Mouse (Mus musculus) limb, embryonic 15.5 days (tissue): ENCODE measurements at regions not wholly inside any gene's neighbourhood (a gene's known extent, or its start where the extent isn't known, plus 50 kb on each side); places are given as distances from the start of the nearest gene placed in this dataset.
"Not testable (repeated sequence)": the region's sequence is repeated elsewhere in the genome, so short reads cannot be mapped to it uniquely, and the experiment has no call there.

ENCODE experiments used
- ATAC-seq: fragments of 200-750 bp; cut with Nextera tagmentation; 2 replicates; pipeline ENCODE4 v1.8.0; 2017; ENCODE audit warnings: low read depth, moderate TSS enrichment; ENCODE audit not compliant: insufficient number of reproducible peaks, low FRiP score, low TSS enrichment
- H3K27ac ChIP-seq: fragments of 300-500 bp; sonication (generic); 2 replicates; pipeline ENCODE4 v1.5.1; 2015; ENCODE audit warnings: moderate library complexity, mild to moderate bottlenecking, inconsistent platforms
- H3K27me3 ChIP-seq: fragments of 300-500 bp; sonication (generic); 2 replicates; pipeline ENCODE4 v1.6.1; 2015; ENCODE audit warnings: inconsistent platforms
- H3K36me3 ChIP-seq: fragments of 300-500 bp; sonication (generic); 2 replicates; pipeline ENCODE4 v1.6.1; 2015; ENCODE audit warnings: inconsistent platforms
- H3K4me1 ChIP-seq: fragments of 300-500 bp; sonication (generic); 2 replicates; pipeline ENCODE4 v1.6.1; 2015; ENCODE audit warnings: inconsistent platforms
- H3K4me2 ChIP-seq: fragments of 300-500 bp; sonication (generic); 2 replicates; pipeline ENCODE4 v1.6.1; 2015; ENCODE audit warnings: mild to moderate bottlenecking, inconsistent platforms
- H3K4me3 ChIP-seq: fragments of 300-500 bp; sonication (generic); 2 replicates; pipeline ENCODE4 v1.5.1; 2015; ENCODE audit warnings: mild to moderate bottlenecking, inconsistent platforms
- H3K9ac ChIP-seq: fragments of 300-500 bp; sonication (generic); 2 replicates; pipeline ENCODE4 v1.6.1; 2015; ENCODE audit warnings: inconsistent platforms
- H3K9me3 ChIP-seq: fragments of 300-500 bp; sonication (generic); 2 replicates; pipeline ENCODE4 v1.6.1; 2016; ENCODE audit warnings: inconsistent platforms
- WGBS: fragments of 180-500 bp; shearing (Covaris S2); methylation state at CpG from one replicate; pipeline ENCODE4 v1.1.7; 2015; 5-methylcytosine and 5-hydroxymethylcytosine counted together

- no peak overlapping the region for H3K9ac ChIP-seq
- H3K4me1 ChIP-seq, result peaks cover 12% of the 10 kb centered on the region
- no peak for ATAC-seq
- H3K4me3 ChIP-seq, result no peak overlapping the region
- H3K27me3 ChIP-seq, result peaks cover 13% of the 10 kb centered on the region; the same call in 1 of the 2 replicates
- H3K4me2 ChIP-seq, result no peak overlapping the region
- H3K36me3 ChIP-seq, result no peaks in the 10 kb centered on the region
- H3K27ac ChIP-seq, result no peak overlapping the region
- 60% methylated on average over 4 of the region's 4 CpGs for WGBS
- no peaks in the 10 kb centered on the region for H3K9me3 ChIP-seq
Observed at GRCm38 (mm10) chr1:137218096-137218495, 257.8 kb upstream of the Nr5a2 start.

GRCm38 (mm10) chr1:137217206-137217605 lies 257.0 kb upstream of the Nr5a2 start:
- H3K27ac ChIP-seq, result no peak overlapping the region
- no peak overlapping the region for H3K4me2 ChIP-seq
- no peak overlapping the region for H3K4me3 ChIP-seq
- no peak for ATAC-seq
- peaks cover 12% of the 10 kb centered on the region for H3K4me1 ChIP-seq
- no peak overlapping the region for H3K9ac ChIP-seq
- H3K27me3 ChIP-seq, result peaks cover 13% of the 10 kb centered on the region; the same call in 1 of the 2 replicates
- no peaks in the 10 kb centered on the region for H3K9me3 ChIP-seq
- no peaks in the 10 kb centered on the region for H3K36me3 ChIP-seq
- 93% methylated on average over 5 of the region's 5 CpGs for WGBS

- not testable (repeated sequence) for H3K4me3 ChIP-seq, H3K4me2 ChIP-seq, H3K9me3 ChIP-seq, H3K27me3 ChIP-seq, ATAC-seq, H3K27ac ChIP-seq, H3K36me3 ChIP-seq, H3K4me1 ChIP-seq, H3K9ac ChIP-seq
- 78% methylated on average over 1 of the region's 1 CpGs for WGBS
Observed at GRCm38 (mm10) chr1:137214328-137214727, 254.1 kb upstream of the Nr5a2 start.

- Histone ChIP-seq H3K4me3 (no peak overlapping the region), H3K4me2 (no peak overlapping the region), H3K9ac (no peak overlapping the region), H3K36me3 (no peaks in the 10 kb centered on the region), H3K27me3 (no peaks in the 10 kb centered on the region), H3K9me3 (no peaks in the 10 kb centered on the region), H3K4me1 (peaks cover 2% of the 10 kb centered on the region; the same call in 1 of the 2 replicates), H3K27ac (no peak overlapping the region)
- ATAC-seq, result no peak
- WGBS, result 83% methylated on average over 5 of the region's 5 CpGs
Observed at GRCm38 (mm10) chr1:137213717-137214116, 253.5 kb upstream of the Nr5a2 start.

- Histone ChIP-seq H3K36me3 (no peaks in the 10 kb centered on the region), H3K9me3 (no peaks in the 10 kb centered on the region), H3K9ac (no peak overlapping the region), H3K4me2 (no peak overlapping the region), H3K4me1 (no peaks in the 10 kb centered on the region), H3K27me3 (no peaks in the 10 kb centered on the region), H3K27ac (no peak overlapping the region), H3K4me3 (no peak overlapping the region)
- no peak for ATAC-seq
- WGBS, result 66% methylated on average over 3 of the region's 3 CpGs
Observed at GRCm38 (mm10) chr1:137212856-137213255, 252.6 kb upstream of the Nr5a2 start.

GRCm38 (mm10) chr1:137204371-137204770 lies 244.1 kb upstream of the Nr5a2 start:
- 72% methylated on average over 7 of the region's 7 CpGs for WGBS
- no peak for ATAC-seq
- Histone ChIP-seq H3K4me1 (no peaks in the 10 kb centered on the region), H3K9ac (no peak overlapping the region), H3K36me3 (no peaks in the 10 kb centered on the region), H3K4me2 (no peak overlapping the region), H3K9me3 (no peaks in the 10 kb centered on the region), H3K4me3 (no peak overlapping the region), H3K27me3 (no peaks in the 10 kb centered on the region), H3K27ac (no peak overlapping the region)

- H3K27ac ChIP-seq, result no peak overlapping the region
- H3K9ac ChIP-seq, result no peak overlapping the region
- 78% methylated on average over 8 of the region's 8 CpGs for WGBS
- no peak for ATAC-seq
- H3K9me3 ChIP-seq, result no peaks in the 10 kb centered on the region
- no peaks in the 10 kb centered on the region for H3K36me3 ChIP-seq
- no peaks in the 10 kb centered on the region for H3K4me1 ChIP-seq
- no peaks in the 10 kb centered on the region for H3K27me3 ChIP-seq
- no peak overlapping the region for H3K4me2 ChIP-seq
- H3K4me3 ChIP-seq, result no peak overlapping the region
Observed at GRCm38 (mm10) chr1:137203512-137203911, 243.3 kb upstream of the Nr5a2 start.

- 61% methylated on average over 11 of the region's 11 CpGs for WGBS
- no peaks in the 10 kb centered on the region for H3K9me3 ChIP-seq
- H3K4me1 ChIP-seq, result no peaks in the 10 kb centered on the region
- no peak overlapping the region for H3K27ac ChIP-seq
- no peaks in the 10 kb centered on the region for H3K36me3 ChIP-seq
- no peaks in the 10 kb centered on the region for H3K27me3 ChIP-seq
- H3K9ac ChIP-seq, result no peak overlapping the region
- no peak for ATAC-seq
- no peak overlapping the region for H3K4me2 ChIP-seq
- H3K4me3 ChIP-seq, result no peak overlapping the region
Observed at GRCm38 (mm10) chr1:137200931-137201330, 240.7 kb upstream of the Nr5a2 start.

GRCm38 (mm10) chr1:137195962-137196361 lies 235.7 kb upstream of the Nr5a2 start:
- no peaks in the 10 kb centered on the region for H3K4me1 ChIP-seq
- no peak overlapping the region for H3K4me2 ChIP-seq
- no peak overlapping the region for H3K9ac ChIP-seq
- no peak overlapping the region for H3K4me3 ChIP-seq
- H3K9me3 ChIP-seq, result no peaks in the 10 kb centered on the region
- no peaks in the 10 kb centered on the region for H3K27me3 ChIP-seq
- no peak for ATAC-seq
- no peaks in the 10 kb centered on the region for H3K36me3 ChIP-seq
- no peak overlapping the region for H3K27ac ChIP-seq

- whole genome bisulfite sequencing, result 78% methylated on average over 3 of the region's 3 CpGs
Observed at GRCm38 (mm10) chr1:137195065-137195620, 234.9 kb upstream of the Nr5a2 start.

GRCm38 (mm10) chr1:137178231-137178630 lies 218.0 kb upstream of the Nr5a2 start:
- no peaks in the 10 kb centered on the region for H3K4me1 ChIP-seq
- H3K9me3 ChIP-seq, result no peaks in the 10 kb centered on the region
- ATAC-seq, result no peak
- no peaks in the 10 kb centered on the region for H3K27me3 ChIP-seq
- H3K4me2 ChIP-seq, result no peak overlapping the region
- H3K27ac ChIP-seq, result no peak overlapping the region
- H3K9ac ChIP-seq, result no peak overlapping the region
- H3K36me3 ChIP-seq, result no peaks in the 10 kb centered on the region
- 91% methylated on average over 4 of the region's 4 CpGs for WGBS
- H3K4me3 ChIP-seq, result no peak overlapping the region

More at GRCm38 (mm10) chr1:137195065-137195620, 234.9 kb upstream of the Nr5a2 start:
- Histone ChIP-seq H3K4me2 (no peak overlapping the region), H3K4me3 (no peak overlapping the region), H3K27ac (no peak overlapping the region), H3K36me3 (no peaks in the 10 kb centered on the region), H3K9ac (no peak overlapping the region), H3K4me1 (no peaks in the 10 kb centered on the region), H3K27me3 (no peaks in the 10 kb centered on the region), H3K9me3 (no peaks in the 10 kb centered on the region)
- no peak for ATAC-seq

GRCm38 (mm10) chr1:137176696-137177095 lies 216.4 kb upstream of the Nr5a2 start:
- 88% methylated on average over 15 of the region's 15 CpGs for WGBS
- ATAC-seq, result no peak
- H3K4me2 ChIP-seq, result no peak overlapping the region
- no peak overlapping the region for H3K4me3 ChIP-seq
- H3K9ac ChIP-seq, result no peak overlapping the region
- H3K36me3 ChIP-seq, result no peaks in the 10 kb centered on the region
- no peak overlapping the region for H3K27ac ChIP-seq
- H3K27me3 ChIP-seq, result no peaks in the 10 kb centered on the region
- no peaks in the 10 kb centered on the region for H3K9me3 ChIP-seq
- no peaks in the 10 kb centered on the region for H3K4me1 ChIP-seq

- H3K27ac ChIP-seq, result no peak overlapping the region
- H3K4me2 ChIP-seq, result no peak overlapping the region
- no peaks in the 10 kb centered on the region for H3K4me1 ChIP-seq
- no peaks in the 10 kb centered on the region for H3K36me3 ChIP-seq
- no peaks in the 10 kb centered on the region for H3K9me3 ChIP-seq
- H3K9ac ChIP-seq, result no peak overlapping the region
- no peak overlapping the region for H3K4me3 ChIP-seq
- WGBS, result 63% methylated on average over 5 of the region's 5 CpGs
- no peaks in the 10 kb centered on the region for H3K27me3 ChIP-seq
- ATAC-seq, result no peak
Observed at GRCm38 (mm10) chr1:137174081-137174480, 213.8 kb upstream of the Nr5a2 start.
